16 mouse cellular contexts compared by ENCODE assay signal in the genomic region with DNA sequence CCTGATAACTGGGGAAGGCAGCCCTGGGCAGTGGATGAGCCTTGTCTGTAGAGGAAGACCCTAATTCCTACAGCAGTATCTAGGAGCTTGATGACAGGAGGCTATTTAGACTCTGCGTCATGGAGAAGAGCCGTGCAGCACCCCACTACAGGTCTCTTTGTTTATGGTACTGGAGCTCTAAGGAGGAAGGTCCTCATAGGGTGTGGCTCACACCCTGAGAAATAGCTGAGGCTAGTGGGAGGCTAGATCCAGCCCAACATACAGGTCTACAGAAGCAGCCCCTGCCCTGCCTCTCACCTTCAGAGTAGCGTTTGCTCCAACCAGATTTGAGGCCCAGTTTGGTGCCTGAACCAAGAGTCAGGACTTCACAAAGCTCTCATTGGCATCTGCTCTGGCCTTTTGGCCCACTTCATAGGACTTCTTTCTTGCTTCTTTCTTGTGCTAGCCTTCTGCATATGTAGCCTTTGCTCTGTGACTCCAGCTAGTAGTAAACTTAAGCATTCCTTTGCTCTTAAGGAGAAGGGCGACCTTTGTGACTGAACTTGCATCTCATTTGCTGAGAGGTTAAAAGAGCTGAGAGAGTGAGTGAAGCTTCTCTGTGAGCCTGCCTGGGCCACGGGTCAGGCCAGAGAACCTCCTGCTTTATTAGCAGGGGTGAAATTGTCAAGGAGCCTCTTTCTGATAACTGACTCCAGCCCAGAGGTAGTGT.
DNase-seq lines count a peak whose midpoint lies in the region; ATAC-seq and TF ChIP-seq lines count a peak whose summit lies in the region.
"Had no signal": no experiment of that assay in that cellular context is flagged by ENCODE, and none has a peak within 500 bp of the region (broad histone marks: within the 10 kb centered on the region; RNA-seq: fewer than 3 reads in every experiment).

No protein-coding gene starts in this region.

- no peak for TF ChIP-seq POLR2A in myocyte (IDR thresholded peaks at IDR 0.05; ENCODE audit: insufficient read length, low read depth)

- intact Hi-C loops in heart, postnatal 36 days (cut with DNase I): no loop called here

- H3K79me2 ChIP-seq in myocyte (ENCODE audit: control insufficient read depth, insufficient read depth): no peaks in the 10 kb centered on the region

- H3K4me3 ChIP-seq in liver, embryonic 12.5 days: no peak overlapping the region
- H3K4me3 ChIP-seq in liver, postnatal 0 days (ENCODE audit: low read depth, low read length): no peak overlapping the region
- no peak overlapping the region for H3K4me3 ChIP-seq in myocyte
- H3K4me3 ChIP-seq: heart, embryonic 13.5 days; limb, embryonic 13.5 days; neural tube, embryonic 13.5 days had no signal

- H3K4me1 ChIP-seq in liver, embryonic 12.5 days: peaks cover 17% of the 10 kb centered on the region
- peaks cover 14% of the 10 kb centered on the region for H3K4me1 ChIP-seq in liver, postnatal 0 days (ENCODE audit: insufficient read depth)
- H3K4me1 ChIP-seq: neural tube, embryonic 13.5 days had no signal

- no peaks in the 10 kb centered on the region for H3K9me3 ChIP-seq in liver, embryonic 12.5 days (replicated peaks)
- no peaks in the 10 kb centered on the region for H3K9me3 ChIP-seq in liver, postnatal 0 days (ENCODE audit: low read length)
- H3K9me3 ChIP-seq: heart, embryonic 13.5 days; limb, embryonic 13.5 days; neural tube, embryonic 13.5 days had no signal

- H3K27me3 ChIP-seq in liver, embryonic 12.5 days (replicated peaks): no peaks in the 10 kb centered on the region
- no peaks in the 10 kb centered on the region for H3K27me3 ChIP-seq in liver, postnatal 0 days (ENCODE audit: insufficient read depth, low read length)
- no peaks in the 10 kb centered on the region for H3K27me3 ChIP-seq in myocyte (ENCODE audit: control insufficient read depth, insufficient read depth, insufficient read length)
- H3K27me3 ChIP-seq: heart, embryonic 13.5 days; limb, embryonic 13.5 days; neural tube, embryonic 13.5 days had no signal

- TF ChIP-seq CTCF in liver, postnatal 0 days (IDR thresholded peaks at IDR 0.05; ENCODE audit: low read depth): no peak

- ATAC-seq in liver, embryonic 12.5 days: no peak
- no peak for ATAC-seq in liver, postnatal 0 days

- 70% methylated on average over 5 of the region's 5 CpGs for WGBS in liver, embryonic 12.5 days (ENCODE audit: insufficient replicate concordance)
- 70% methylated on average over 5 of the region's 5 CpGs for WGBS in liver, postnatal 0 days (ENCODE audit: insufficient replicate concordance)

- TF ChIP-seq EP300 in liver, postnatal 0 days (IDR thresholded peaks at IDR 0.05; ENCODE audit: low read depth): no peak

- H3K36me3 ChIP-seq in liver, embryonic 12.5 days: no peaks in the 10 kb centered on the region
- H3K36me3 ChIP-seq in liver, postnatal 0 days (replicated peaks; ENCODE audit: insufficient read depth, low read length): no peaks in the 10 kb centered on the region
- no peaks in the 10 kb centered on the region for H3K36me3 ChIP-seq in myocyte (ENCODE audit: control insufficient read depth, insufficient read depth)
- H3K36me3 ChIP-seq: heart, embryonic 13.5 days; limb, embryonic 13.5 days; neural tube, embryonic 13.5 days had no signal

- 0 out of 2 replicates have a peak overlapping the region, but pooled peaks have one; percentile 8 for H3K4me2 ChIP-seq in liver, embryonic 12.5 days
- no peak overlapping the region for H3K4me2 ChIP-seq in liver, postnatal 0 days (ENCODE audit: low read depth, low read length)
- H3K4me2 ChIP-seq in myocyte (ENCODE audit: low read depth): peak overlapping the region; percentile 61
- H3K4me2 ChIP-seq: heart, embryonic 13.5 days; limb, embryonic 13.5 days; neural tube, embryonic 13.5 days had no signal

- no peak overlapping the region for H3ac ChIP-seq in myocyte (ENCODE audit: control insufficient read depth, insufficient read length)

- DNase-seq in heart, adult 11 months: peak; percentile 82
- no peak for DNase-seq in heart, postnatal 36 days
- no peak for DNase-seq in liver, postnatal 0 days
- DNase-seq in ES-CJ7 (ENCODE audit: low read depth, low spot score): peak; percentile 53
- DNase-seq in spleen, postnatal 36 days (ENCODE audit: low spot score in 2 of 2): no peak
- no peak for DNase-seq in spleen, postnatal 4 days (ENCODE audit: low spot score in 2 of 2)
- DNase-seq: adrenal gland, postnatal 25 days; cerebellum, adult 2 months; gastrocnemius, postnatal 25 days; kidney, postnatal 4 days; lung, postnatal 10 days had no signal

- no peak overlapping the region for H3K9ac ChIP-seq in liver, embryonic 12.5 days
- no peak overlapping the region for H3K9ac ChIP-seq in liver, postnatal 0 days (replicated peaks)
- H3K9ac ChIP-seq: heart, embryonic 13.5 days; limb, embryonic 13.5 days; neural tube, embryonic 13.5 days had no signal

- H3K27ac ChIP-seq in liver, embryonic 12.5 days: no peak overlapping the region
- H3K27ac ChIP-seq in liver, postnatal 0 days (ENCODE audit: low read depth): no peak overlapping the region
- H3K27ac ChIP-seq: heart, embryonic 13.5 days; limb, embryonic 13.5 days; neural tube, embryonic 13.5 days had no signal

TF ChIP-seq in myocyte, 11 proteins besides CTCF, POLR2A, EP300 and RAD21:
- TF ChIP-seq MYOG (IDR thresholded peaks at IDR 0.05; ENCODE audit: control insufficient read depth in 1 of 3, insufficient read depth in 1 of 3, insufficient read length in 2 of 3, low read depth in 2 of 3): no peak
- no peak for TF ChIP-seq E2F4 (IDR thresholded peaks at IDR 0.05; ENCODE audit: insufficient read depth)
- TF ChIP-seq TCF12 (IDR thresholded peaks at IDR 0.05; ENCODE audit: insufficient read depth, poor library complexity, severe bottlenecking): no peak
- TF ChIP-seq SRF (IDR thresholded peaks at IDR 0.05; ENCODE audit: control insufficient read depth, insufficient read length, low read depth): no peak
- TF ChIP-seq POLR2AphosphoS2 (IDR thresholded peaks at IDR 0.05; ENCODE audit: insufficient read length, low read depth): no peak
- no peak for TF ChIP-seq MAX (IDR thresholded peaks at IDR 0.05; ENCODE audit: low read depth)

Comparison
In these comparisons a context has a peak if more than half of its experiments do, and no peak if none do; other contexts are left out.
1. DNase-seq: peak in heart, adult 11 months (single experiment) and ES-CJ7 (single experiment); none in heart, postnatal 36 days (0 of 2), liver, postnatal 0 days (single experiment), spleen, postnatal 36 days (0 of 2) and spleen, postnatal 4 days (0 of 2).